Mouse (Mus musculus): ENCODE results near the gene Pnpla1. TPM values are rescaled to one million over a fixed set of nuclear protein-coding genes. Genes with fewer than 3 reads are reported as not detected.
A peak's percentile ranks its signal among the peaks of the same experiment; 100 is the strongest.

Gene Pnpla1
- polyA plus RNA-seq, 2 experiments, result 2.7 to 4.5 TPM

DNA sequence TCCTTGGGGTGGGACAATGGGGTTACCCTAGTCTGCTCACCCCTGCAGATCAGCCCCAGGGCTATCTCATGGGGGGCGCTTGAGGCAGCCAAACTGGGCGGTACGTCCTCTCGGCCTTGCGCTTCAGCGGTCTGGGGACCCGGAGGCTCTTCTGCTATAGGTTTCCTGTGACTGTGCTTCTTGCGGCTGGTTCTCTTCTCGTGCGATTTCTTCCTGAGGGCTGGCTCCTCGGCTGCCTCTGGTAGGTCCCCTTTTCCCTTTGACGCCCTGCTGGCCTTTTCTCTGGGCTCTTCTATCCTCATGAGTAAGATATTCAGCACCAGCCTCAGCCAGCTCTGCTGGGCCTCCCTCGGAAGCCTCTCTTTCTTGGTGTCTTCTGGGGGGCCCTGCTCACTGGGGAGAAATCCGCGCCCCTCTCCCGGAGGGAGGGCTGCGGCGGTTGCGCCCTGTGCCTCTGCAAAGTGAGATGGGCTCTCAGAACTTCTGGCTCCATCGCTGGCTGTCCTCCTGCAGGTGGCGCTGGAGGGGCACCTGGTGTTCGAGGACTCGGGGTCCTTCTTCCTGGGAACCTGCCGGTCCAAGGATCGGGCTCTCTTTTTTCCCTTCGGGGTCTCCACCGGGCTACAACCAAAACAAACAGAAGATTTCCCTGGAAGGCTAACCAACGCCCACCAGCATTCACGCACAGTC is 51.2 kb downstream of the Pnpla1 start:
- Histone ChIP-seq H3K4me2 (replicated peaks; ENCODE audit: low read depth, low read length, severe bottlenecking) (peak overlapping the region; percentile 47), H3K36me3 (ENCODE audit: control insufficient read depth, insufficient read depth, low read length) (no peaks in the 10 kb centered on the region), H3K9ac (ENCODE audit: low read depth, low read length, severe bottlenecking) (peak overlapping the region; percentile 49), H3K9me3 (ENCODE audit: control insufficient read depth, low read length) (no peaks in the 10 kb centered on the region), H3K27me3 (ENCODE audit: control insufficient read depth, insufficient read depth, low read length) (0 out of 2 replicates have a peak, but pooled peaks cover 7% of the 10 kb centered on the region), H3K27ac (replicated peaks; ENCODE audit: low read depth, low read length) (no peak overlapping the region), H3K4me3 (replicated peaks; ENCODE audit: low read length) (peak overlapping the region; percentile 24), H3K4me1 (ENCODE audit: control insufficient read depth, insufficient read depth, low read length) (no peaks in the 10 kb centered on the region)
- no peak for TF ChIP-seq POLR2A (IDR thresholded peaks at IDR 0.05; ENCODE audit: borderline replicate concordance, extremely low read depth, insufficient read depth, insufficient read length)
- DNase-seq (ENCODE audit: low spot score), result no peak
- ATAC-seq (ENCODE audit: low FRiP score, low read depth), result peak; percentile 12; the same call in 1 of the 2 replicates
- 10% methylated on average over 28 of the region's 29 CpGs for WGBS

DNA sequence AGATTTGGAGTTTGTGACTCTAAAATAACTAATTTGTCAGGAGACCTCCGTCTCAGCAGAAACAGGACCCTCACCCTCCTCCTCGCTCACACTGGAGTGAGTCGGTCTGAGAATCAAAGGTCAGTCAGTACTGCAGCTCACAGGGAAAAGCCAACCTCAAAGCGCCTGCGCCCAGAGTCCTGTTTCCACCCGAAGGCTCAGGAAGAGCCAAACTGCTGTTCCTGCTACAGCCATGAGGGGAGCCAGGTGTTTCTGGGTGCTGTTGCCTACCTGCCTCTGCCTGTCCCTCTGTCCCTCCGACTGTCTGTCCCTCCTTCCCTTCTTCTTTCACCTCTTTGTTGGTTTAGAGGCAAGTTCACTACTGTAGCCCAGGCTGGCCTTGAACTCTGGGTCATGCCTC is 51.9 kb downstream of the Pnpla1 start:
- H3K4me2 ChIP-seq (replicated peaks; ENCODE audit: low read depth, low read length, severe bottlenecking), result no peak overlapping the region
- 22% methylated on average over 7 of the region's 7 CpGs for WGBS

DNA sequence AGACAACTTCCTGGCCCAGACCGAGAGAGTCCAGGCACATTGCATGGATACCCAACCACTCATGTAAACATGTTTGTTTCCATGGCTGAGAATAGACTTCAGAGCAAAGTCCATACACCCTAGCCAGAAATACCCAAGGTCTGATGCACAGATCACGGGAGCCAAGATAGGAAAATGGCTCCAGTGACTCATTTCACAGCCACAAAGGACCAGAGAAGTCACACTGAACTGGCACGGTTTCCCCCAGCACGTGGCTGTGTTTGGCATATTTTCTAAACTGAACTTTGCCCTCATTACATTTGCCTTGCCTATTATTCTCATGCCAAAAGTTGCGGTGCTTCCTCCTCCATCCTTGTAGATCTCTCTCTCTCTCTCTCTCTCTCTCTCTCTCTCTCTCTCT is 55.0 kb downstream of the Pnpla1 start:
- H3K4me1 ChIP-seq (ENCODE audit: control insufficient read depth, insufficient read depth, low read length), result no peaks in the 10 kb centered on the region
- ATAC-seq (ENCODE audit: low FRiP score, low read depth) (no peak), DNase-seq (ENCODE audit: low spot score) (no peak)
- H3K9me3 ChIP-seq (ENCODE audit: control insufficient read depth, low read length), result no peaks in the 10 kb centered on the region
- no peak overlapping the region for H3K9ac ChIP-seq (ENCODE audit: low read depth, low read length, severe bottlenecking)
- no peak overlapping the region for H3K27ac ChIP-seq (replicated peaks; ENCODE audit: low read depth, low read length)
- no peak overlapping the region for H3K4me3 ChIP-seq (replicated peaks; ENCODE audit: low read length)
- 0 out of 2 replicates have a peak, but pooled peaks cover 7% of the 10 kb centered on the region for H3K27me3 ChIP-seq (ENCODE audit: control insufficient read depth, insufficient read depth, low read length)
- no peak overlapping the region for H3K4me2 ChIP-seq (replicated peaks; ENCODE audit: low read depth, low read length, severe bottlenecking)
- no peak for TF ChIP-seq POLR2A (IDR thresholded peaks at IDR 0.05; ENCODE audit: borderline replicate concordance, extremely low read depth, insufficient read depth, insufficient read length)
- no peaks in the 10 kb centered on the region for H3K36me3 ChIP-seq (ENCODE audit: control insufficient read depth, insufficient read depth, low read length)
- whole genome bisulfite sequencing, result 78% methylated on average over 5 of the region's 5 CpGs

More for the DNA sequence above, 51.9 kb downstream of the Pnpla1 start:
- DNase-seq (ENCODE audit: low spot score), result no peak
- Histone ChIP-seq H3K27me3 (ENCODE audit: control insufficient read depth, insufficient read depth, low read length) (0 out of 2 replicates have a peak, but pooled peaks cover 7% of the 10 kb centered on the region), H3K4me1 (ENCODE audit: control insufficient read depth, insufficient read depth, low read length) (no peaks in the 10 kb centered on the region), H3K36me3 (ENCODE audit: control insufficient read depth, insufficient read depth, low read length) (no peaks in the 10 kb centered on the region), H3K4me3 (replicated peaks; ENCODE audit: low read length) (no peak overlapping the region), H3K27ac (replicated peaks; ENCODE audit: low read depth, low read length) (no peak overlapping the region), H3K9me3 (ENCODE audit: control insufficient read depth, low read length) (no peaks in the 10 kb centered on the region), H3K9ac (ENCODE audit: low read depth, low read length, severe bottlenecking) (no peak overlapping the region)
- ATAC-seq (ENCODE audit: low FRiP score, low read depth), result no peak
- TF ChIP-seq POLR2A (IDR thresholded peaks at IDR 0.05; ENCODE audit: borderline replicate concordance, extremely low read depth, insufficient read depth, insufficient read length), result no peak

DNA sequence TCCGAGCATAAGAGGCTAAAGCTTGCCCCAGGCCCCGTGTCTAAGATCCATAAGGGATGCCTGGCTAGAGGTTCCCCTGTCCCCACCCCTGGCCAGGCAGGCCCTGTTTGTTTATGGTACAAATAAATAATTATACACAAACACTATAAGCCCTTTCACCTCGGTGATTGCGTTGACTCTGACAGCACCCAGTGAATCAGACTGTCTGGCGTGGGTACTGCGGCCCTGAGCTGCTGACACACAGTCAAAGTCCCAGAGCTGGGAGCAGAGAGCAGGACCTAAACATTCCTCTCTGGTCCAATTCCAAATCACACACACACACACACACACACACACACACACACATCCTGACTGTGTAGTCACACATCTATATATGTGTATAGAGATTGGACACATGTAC is 55.7 kb downstream of the Pnpla1 start:
- no peak for TF ChIP-seq POLR2A (IDR thresholded peaks at IDR 0.05; ENCODE audit: borderline replicate concordance, extremely low read depth, insufficient read depth, insufficient read length)
- no peak for ATAC-seq (ENCODE audit: low FRiP score, low read depth)
- Histone ChIP-seq H3K4me1 (ENCODE audit: control insufficient read depth, insufficient read depth, low read length) (no peaks in the 10 kb centered on the region), H3K4me3 (replicated peaks; ENCODE audit: low read length) (no peak overlapping the region), H3K9ac (ENCODE audit: low read depth, low read length, severe bottlenecking) (no peak overlapping the region), H3K36me3 (ENCODE audit: control insufficient read depth, insufficient read depth, low read length) (no peaks in the 10 kb centered on the region), H3K27ac (replicated peaks; ENCODE audit: low read depth, low read length) (no peak overlapping the region), H3K4me2 (replicated peaks; ENCODE audit: low read depth, low read length, severe bottlenecking) (no peak overlapping the region), H3K9me3 (ENCODE audit: control insufficient read depth, low read length) (no peaks in the 10 kb centered on the region), H3K27me3 (ENCODE audit: control insufficient read depth, insufficient read depth, low read length) (0 out of 2 replicates have a peak, but pooled peaks cover 7% of the 10 kb centered on the region)
- 72% methylated on average over 6 of the region's 6 CpGs for WGBS
- DNase-seq (ENCODE audit: low spot score), result no peak

DNA sequence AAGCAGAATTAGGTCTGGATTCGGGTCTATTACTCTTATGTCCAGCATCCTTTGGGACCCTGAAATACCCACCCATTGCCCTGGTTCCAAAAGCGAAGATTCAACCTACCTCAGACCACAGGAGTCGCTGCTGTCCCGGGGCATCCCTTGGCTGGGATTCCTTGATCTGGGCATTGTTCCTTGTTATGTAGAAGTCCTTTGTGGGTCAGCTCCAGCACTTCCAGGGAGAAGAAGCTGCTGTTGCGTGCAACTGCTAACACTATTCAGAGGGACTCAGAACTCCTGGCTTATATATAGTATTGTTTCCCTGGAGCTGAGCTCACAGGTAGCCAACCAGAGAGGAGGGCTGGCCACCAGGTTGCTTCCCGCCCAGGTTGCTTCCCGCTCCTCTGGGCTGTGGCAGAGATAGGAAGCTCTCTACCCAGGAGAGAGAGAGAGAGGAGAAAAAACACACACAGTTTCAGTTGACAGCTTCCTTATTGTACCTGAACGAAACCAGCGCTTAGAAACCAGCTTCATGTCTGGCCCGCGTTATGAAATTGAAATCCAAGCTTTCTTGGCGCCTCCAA is 56.9 kb downstream of the Pnpla1 start, which contains the start of gene 4930539E08Rik:
4930539E08Rik (minus strand) TSS at position 265 of the 569 bp plus-strand sequence.
- Histone ChIP-seq H3K9me3 (ENCODE audit: control insufficient read depth, low read length) (no peaks in the 10 kb centered on the region), H3K4me3 (replicated peaks; ENCODE audit: low read length) (no peak within 1 kb of the TSS), H3K4me1 (ENCODE audit: control insufficient read depth, insufficient read depth, low read length) (no peaks in the 10 kb centered on the region), H3K9ac (ENCODE audit: low read depth, low read length, severe bottlenecking) (no peak within 1 kb of the TSS), H3K36me3 (ENCODE audit: control insufficient read depth, insufficient read depth, low read length) (no peaks in the 10 kb centered on the region), H3K27me3 (ENCODE audit: control insufficient read depth, insufficient read depth, low read length) (0 out of 2 replicates have a peak, but pooled peaks cover 4% of the 10 kb centered on the region), H3K4me2 (replicated peaks; ENCODE audit: low read depth, low read length, severe bottlenecking) (no peak within 1 kb of the TSS), H3K27ac (replicated peaks; ENCODE audit: low read depth, low read length) (no peak within 1 kb of the TSS)
- no peak for DNase-seq (ENCODE audit: low spot score)
- ATAC-seq (ENCODE audit: low FRiP score, low read depth), result no peak
- WGBS, result 62% methylated on average over 12 of the region's 12 CpGs
- TF ChIP-seq POLR2A (IDR thresholded peaks at IDR 0.05; ENCODE audit: borderline replicate concordance, extremely low read depth, insufficient read depth, insufficient read length), result no peak

All from limb, embryonic 14.5 days (tissue).